Mouse (Mus musculus) thymus, postnatal 10 days (tissue): ENCODE data around the gene Scmh1.
"Not testable (repeated sequence)": the region's sequence is repeated elsewhere in the genome, so short reads cannot be mapped to it uniquely, and the experiment has no call there.

Experiments
- DNase-seq, 2 experiments: peaks; one replicate each; pipeline ENCODE4 v3.0.0; 2021; ENCODE audit warnings: low spot score in 2 of 2

Scmh1 gene

GRCm38 (mm10) chr4:120405144-120405805 lies at the start of gene Scmh1:
Gene Scmh1, plus strand, starts transcription at chr4:120405281.
- DNase-seq = peak; percentile 71 to 82

- DNase-seq = no peak
Observed at GRCm38 (mm10) chr4:120360011-120360521, 45.0 kb upstream of the Scmh1 start.

DNA sequence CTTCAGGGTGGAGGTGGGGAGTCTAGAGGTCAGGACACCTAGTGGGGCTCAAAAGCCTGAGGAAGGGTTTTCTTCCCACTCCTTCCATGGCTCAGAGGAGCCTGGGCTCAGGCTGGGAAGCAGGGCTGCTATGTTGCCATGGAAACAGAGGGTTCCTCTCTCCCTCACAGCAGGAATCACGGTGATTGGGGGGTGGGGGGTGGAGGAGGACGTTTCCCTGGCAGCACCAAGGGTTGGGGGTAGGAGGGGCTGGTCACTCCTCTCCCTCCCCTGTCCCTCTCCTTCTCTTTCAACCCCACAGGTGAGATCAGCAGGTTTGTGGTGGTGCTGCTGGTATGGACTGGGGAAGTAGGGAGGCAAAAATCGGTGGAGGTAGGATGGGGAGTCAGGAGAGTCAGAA lies 40.4 kb upstream of the Scmh1 start:
- no peak for DNase-seq

DNA sequence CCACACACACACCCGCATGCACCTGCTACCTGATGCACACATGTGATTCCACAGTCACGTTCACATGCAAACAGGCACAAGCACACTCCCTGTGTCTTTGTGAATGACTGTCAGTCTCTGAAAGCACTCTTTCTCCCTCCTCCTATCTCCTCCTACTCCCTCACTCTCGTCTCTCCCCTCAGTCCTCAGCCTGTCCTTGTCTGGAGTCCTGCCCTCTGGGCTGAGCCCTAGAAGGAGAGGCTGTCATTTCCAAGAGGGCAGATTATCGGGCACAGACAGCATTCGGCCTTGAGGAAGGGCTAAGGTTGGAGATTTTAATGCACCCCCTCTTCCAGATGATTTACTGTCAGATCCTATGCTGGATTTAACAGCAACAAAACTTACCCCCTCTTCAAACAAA lies 39.6 kb upstream of the Scmh1 start:
- no peak for DNase-seq

GRCm38 (mm10) chr4:120368031-120368430 lies 37.0 kb upstream of the Scmh1 start:
- no peak for DNase-seq

GRCm38 (mm10) chr4:120368663-120369062 lies 36.4 kb upstream of the Scmh1 start:
- DNase-seq = peak; percentile 4 to 49

GRCm38 (mm10) chr4:120369156-120369555 lies 35.9 kb upstream of the Scmh1 start:
- DNase-seq = no peak

GRCm38 (mm10) chr4:120369861-120370366 lies 35.2 kb upstream of the Scmh1 start:
- DNase-seq = no peak

DNA sequence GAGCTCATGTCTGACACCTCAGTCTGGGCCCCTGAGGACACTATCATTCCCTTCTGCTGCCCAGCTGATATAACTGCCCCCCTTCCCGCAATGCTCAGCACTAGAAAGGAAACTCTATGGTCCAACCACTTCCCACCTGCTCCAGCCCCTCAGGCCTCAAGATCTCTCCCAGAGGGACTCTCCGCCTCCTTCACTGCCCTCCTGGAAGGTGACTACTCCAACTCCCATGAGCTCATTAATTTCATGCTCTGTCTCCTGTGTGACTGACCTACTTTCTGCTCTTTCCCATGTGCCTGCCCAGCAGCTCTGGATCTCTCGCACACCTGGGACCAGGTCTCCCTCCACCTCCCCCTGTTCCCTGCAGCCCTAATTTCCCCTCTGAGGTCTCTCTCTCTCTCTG lies 32.2 kb upstream of the Scmh1 start:
- no peak for DNase-seq

DNA sequence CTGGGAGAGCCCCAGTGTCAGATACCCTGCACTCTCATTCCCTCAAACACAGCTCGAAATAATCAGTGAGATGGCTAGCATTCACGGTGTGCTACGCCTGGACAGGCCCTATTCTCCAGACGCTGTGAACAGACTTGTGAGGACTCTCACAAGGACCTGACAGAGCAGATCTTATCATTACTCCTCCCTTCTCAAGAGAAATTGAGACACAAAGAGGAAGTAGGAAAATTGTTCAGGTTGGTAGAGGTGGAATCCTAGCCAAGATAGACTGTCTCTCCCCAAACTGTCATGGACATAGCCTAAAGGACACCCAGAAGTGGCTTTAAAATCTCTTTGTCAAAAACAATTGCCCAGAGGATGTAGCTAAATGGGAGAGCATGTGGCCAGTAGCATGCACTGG lies 31.3 kb upstream of the Scmh1 start:
- no peak for DNase-seq

DNA sequence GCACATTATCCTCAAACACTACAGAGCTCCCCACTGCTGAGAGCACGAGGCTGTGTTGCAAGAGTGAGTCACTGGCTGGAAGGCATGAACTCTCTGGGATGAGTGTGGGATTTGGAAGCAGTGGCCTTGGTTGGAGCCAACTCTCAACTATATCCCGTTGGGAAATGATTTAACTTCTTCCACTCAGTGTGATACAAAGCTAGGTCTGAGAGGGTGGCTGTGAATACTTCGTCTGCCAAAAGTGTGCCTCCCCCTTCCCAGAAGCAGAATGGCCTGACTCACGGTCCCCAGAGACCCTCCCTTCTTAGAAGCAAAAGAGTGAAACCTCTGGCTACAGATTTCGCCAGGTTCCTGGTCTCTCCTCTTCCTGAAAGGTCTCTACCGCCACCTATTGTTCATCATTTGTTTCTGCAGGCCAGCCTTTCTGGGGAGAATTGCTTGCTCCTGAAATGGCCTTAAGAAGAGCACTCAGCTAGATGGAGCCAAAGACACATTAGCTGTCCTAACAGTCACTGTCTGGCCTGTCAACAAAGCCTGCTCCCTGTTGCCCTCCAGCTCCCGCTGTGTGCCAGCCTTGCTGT lies 24.2 kb upstream of the Scmh1 start:
- peak; percentile 24 to 72 for DNase-seq

GRCm38 (mm10) chr4:120385496-120385895 lies 19.6 kb upstream of the Scmh1 start:
- no peak for DNase-seq

DNA sequence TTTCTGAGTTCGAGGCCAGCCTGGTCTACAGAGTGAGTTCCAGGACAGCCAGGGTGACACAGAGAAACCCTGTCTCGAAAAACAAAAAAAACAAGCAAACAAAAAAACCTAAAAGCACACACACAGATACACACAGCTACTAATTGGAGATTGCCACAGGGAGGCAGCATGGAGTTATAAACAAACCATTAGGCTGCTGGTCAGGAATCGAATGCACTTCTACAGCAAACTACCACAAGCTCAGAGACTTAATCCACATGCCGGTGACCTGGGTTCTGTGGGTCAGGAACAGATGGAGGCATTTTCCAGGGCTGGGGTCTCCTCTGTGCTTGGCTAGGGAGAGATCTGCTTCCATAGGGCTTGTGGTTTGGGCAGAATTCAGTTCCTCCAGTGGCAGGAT lies 17.6 kb upstream of the Scmh1 start:
- DNase-seq = no peak

- no peak for DNase-seq
Observed at GRCm38 (mm10) chr4:120387968-120388367, 17.1 kb upstream of the Scmh1 start.

DNA sequence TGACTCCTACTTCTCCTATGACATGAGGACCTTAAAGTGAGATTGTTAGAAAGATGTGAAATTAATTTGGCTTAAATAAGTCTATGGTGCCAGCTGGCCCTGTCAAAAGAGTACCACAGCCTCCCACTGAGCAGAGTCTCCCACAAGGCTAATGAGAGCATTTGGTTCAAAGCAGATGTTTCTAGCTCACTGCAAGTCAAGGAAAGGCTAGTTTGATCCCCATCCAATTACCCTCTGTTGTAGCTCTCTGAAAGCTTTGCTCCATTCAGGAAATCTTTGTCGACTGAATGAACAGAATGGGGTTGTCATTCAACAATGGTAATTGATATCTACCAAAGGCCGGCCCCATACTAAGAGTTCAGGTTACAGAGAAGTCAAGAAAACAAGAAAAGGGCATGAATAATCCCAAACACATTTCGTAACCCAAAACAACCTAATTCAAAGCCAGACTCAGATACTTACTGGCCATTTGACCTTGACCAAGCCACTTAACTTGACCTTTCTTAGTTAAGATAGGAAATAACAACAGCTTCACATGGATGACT lies 16.0 kb upstream of the Scmh1 start:
- DNase-seq = no peak

- DNase-seq = no peak
Observed at GRCm38 (mm10) chr4:120389546-120389945, 15.5 kb upstream of the Scmh1 start.

- no peak for DNase-seq
Observed at GRCm38 (mm10) chr4:120391591-120391990, 13.5 kb upstream of the Scmh1 start.

GRCm38 (mm10) chr4:120392341-120392740 lies 12.7 kb upstream of the Scmh1 start:
- DNase-seq = no peak

DNA sequence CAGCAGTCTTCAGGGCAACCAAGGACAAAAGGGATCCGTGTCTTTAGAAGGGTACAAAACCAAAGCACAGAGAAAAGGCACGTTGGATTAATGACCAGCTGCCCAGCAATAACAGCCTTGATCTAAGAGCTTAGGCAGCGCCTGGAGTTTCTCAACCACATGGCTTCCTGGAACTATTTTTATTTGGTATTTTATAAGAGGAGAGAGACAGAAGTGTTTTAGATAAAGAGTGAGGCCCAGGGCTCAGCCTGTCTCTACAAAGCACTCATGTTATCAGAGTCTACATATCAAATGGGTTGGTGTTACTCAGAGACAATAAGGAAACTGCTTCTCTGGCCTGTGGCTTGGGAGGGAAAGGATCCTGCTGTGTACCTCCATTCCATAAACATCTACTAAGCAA lies 12.3 kb upstream of the Scmh1 start:
- DNase-seq = no peak

DNA sequence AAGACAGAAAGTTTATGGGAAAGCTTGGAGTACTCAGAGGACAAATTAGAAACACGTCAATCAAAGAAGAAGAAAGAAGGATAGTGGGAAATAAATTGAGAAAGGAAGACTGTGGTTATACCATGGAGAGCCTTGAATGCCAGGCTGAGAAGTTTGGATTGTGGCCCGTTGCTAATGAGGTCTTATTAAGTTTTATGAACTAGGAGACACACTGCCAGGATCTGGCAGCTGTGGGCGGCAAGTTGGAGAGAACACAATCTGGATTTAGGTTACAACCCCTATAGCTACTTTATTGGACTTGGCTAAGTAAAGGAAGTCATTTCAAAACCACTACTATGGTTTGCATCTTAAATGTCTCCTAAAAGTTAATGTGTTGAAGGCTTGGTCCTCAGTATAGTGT lies 4.8 kb upstream of the Scmh1 start:
- no peak for DNase-seq

- not testable (repeated sequence) for DNase-seq
Observed at GRCm38 (mm10) chr4:120402105-120402504, 3.0 kb upstream of the Scmh1 start.

GRCm38 (mm10) chr4:120404247-120404646 lies 834 bp upstream of the Scmh1 start:
- DNase-seq = no peak

DNA sequence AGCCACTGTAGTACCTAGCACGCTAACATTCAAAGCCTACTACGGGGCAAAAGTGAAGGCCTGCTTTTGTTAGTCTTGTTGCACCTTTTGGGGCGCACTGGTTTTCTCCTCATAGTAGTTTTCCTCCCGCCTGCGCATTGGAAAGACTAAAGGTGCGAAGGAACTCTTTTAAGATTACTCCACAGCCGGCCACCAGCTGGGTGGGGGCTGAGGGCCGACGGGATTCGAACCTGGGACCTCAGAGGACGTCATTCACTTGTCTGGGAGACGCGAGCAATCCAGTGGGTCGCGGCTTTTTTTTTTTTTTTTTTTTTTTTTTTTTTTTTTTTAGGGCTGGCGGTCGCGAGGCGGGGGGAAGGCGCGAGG lies 320 bp upstream of the Scmh1 start:
- peak in 1 of 2 experiments; percentile 59 for DNase-seq
